Mouse (Mus musculus) layer of hippocampus, adult 18-20 months (tissue): ENCODE results near the gene Tmem179b. TPM values are rescaled to one million over a fixed set of nuclear protein-coding genes. Genes with fewer than 3 reads are reported as not detected.

Source experiments
- DNase-seq, 2 experiments: peaks; one replicate each; pipeline ENCODE4 v3.0.0; 2022; ENCODE audit warnings: low spot score in 2 of 2
- long read RNA-seq: library from polyadenylated mRNA; stranded (forward); transcript quantifications from one replicate; pipeline ENCODE4 v2.0.0, GENCODE M21; 2021
- total RNA-seq, 2 experiments: library from RNA; stranded (reverse); gene quantifications; 2 replicates each; pipeline ENCODE4 v1.2.3; 2021

Gene Tmem179b
- total RNA-seq, result 1 to 10 TPM; 8.6 to 9.6 TPM
- long read RNA-seq, transcript Tmem179b-201 (5 exons, 818 nt), result major isoform, 5 of 7 reads
- long read RNA-seq, partial matches to known transcripts, result 1 of 7 reads
- long read RNA-seq, other reads (novel, unspliced or antisense), result 0 of 7 reads

DNA sequence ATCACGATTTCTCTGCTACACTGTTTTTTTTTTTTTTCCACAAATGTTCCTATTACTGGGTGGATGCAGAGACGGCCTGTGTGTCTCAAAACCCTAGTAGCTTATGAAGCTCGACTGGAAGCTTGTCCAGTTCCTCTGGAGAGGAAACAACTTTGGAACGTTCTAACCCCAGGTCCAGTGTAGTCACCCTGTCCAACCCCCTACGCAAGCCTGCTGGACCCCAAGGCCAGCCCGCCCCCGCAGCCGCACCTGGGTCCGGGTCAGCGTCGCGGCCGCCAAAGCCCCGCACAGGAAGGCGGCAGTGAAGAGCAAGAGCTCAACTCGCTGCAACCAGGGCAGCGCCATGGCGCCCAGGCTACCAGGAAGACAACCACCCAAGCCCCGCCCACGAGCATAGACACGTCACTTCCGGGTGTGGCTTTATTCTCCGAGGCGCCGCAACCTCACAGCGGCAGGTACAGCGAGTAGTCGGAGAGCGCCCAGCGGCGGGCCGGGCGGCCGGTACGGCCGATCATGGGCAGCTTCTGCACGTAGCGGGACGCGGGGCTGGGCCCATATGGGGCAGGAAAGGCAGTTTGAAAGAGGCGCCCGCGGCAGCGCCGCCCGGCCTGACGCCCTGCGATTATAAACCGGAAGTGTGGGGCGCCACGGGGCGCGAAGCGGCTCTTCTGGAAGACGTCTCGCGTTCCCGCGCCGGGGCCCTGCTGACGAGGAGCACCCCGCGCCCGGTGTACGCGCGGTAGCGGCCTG lies at the start of gene Tmem179b:
Gene Tmem179b, minus strand, starts transcription at position 382 of the 750 bp plus-strand sequence.
- DNase-seq, result peak; percentile 94 to 98

DNA sequence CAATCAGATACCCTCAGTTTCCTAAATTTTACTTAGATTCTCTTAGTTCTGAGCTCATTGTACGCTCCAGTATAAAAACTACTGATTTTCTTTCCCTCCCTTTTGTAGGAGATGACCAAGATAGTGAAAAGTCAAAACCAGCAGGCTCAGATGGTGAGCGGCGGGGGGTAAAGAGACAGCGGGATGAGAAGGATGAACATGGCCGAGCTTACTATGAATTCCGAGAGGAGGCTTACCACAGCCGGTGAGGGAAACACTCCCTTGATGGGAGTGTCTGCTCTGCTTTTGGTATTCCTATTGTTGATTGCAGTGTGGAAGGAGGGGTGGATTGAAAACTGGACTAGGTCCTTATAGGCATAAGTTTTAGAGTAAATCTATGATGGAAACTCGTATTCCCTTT lies 48.4 kb upstream of the Tmem179b start:
- no peak for DNase-seq

DNA sequence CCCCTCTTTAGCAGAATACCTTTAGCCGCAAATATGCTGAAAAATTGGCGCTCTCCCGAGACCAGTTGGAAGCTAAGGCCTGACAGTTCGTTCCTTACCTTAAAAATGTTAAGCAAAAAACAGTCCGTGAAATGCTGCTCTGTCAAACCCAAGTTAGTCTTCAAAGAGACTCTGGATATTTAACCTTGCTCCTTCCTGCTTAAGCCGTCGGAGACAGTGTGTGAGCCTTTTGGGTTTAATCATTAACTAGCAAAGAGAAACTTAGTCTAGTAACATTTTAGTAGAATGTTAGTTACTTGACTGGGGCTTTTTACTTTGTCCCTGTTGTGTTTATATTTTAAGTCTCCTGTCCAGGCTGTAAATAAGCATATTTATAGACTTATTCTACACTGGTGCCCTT lies 46.9 kb upstream of the Tmem179b start:
- no peak for DNase-seq

DNA sequence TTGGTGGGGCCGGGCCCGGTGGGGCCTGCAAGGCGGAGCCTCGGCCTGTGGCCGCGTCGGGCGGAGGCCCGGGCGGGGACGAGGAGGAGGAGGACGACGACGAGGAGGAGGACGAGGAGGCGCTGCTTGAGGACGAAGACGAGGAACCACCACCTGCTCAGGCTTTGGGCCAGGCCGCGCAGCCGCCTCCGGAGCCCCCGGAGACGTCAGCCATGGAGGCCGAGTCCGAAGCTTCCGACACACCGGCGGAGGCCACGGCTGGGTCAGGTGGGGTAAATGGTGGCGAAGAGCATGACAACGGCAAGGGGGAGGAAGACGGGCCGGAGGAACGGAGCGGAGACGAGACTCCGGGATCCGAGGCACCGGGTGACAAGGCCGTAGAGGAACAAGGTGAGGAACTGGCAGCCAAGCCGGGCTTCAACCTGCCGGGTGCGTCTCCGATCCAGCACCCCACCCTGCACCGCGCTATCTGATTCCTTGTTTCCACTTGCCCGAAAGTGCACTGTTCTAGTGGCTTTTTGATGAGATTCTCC lies 46.2 kb upstream of the Tmem179b start:
- peak in 1 of 2 experiments; percentile 51 for DNase-seq

DNA sequence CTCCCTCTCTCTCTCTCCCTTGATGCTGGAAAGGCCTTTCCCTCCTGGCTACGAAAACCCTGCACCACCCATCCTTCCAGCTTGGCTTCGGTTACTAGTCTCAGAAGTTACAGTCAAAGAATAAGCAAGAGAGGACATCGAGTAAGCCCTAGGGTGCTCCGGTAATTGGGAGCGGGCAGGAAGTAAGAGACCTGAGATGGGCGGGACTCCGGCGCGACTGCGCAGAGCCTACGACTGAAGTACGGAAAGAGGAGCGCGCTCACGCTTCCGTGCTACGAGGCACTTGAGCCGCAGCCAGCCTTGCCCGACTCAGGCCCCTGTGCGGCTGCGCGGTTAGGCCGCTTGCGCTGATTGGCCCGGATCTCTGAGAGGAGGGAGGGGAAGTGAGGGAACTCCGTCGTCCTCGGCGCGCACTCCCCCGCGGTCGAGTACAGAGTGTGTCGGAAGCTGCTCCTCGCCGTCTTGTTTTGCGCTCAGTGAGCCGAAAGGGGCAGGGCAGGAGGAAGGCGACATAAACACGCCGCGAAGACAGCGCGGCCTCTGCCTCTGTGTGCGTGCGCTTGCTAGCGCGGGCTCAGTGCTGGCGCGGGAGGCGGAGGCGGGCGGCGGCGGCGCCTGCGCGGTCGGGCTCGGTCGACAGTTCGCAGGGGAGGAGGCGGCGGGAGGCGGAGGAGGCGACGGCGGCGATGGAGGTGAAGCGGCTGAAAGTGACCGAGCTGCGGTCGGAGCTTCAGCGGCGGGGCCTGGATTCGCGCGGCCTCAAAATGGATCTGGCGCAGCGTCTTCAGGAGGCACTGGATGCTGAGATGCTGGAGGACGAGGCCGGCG lies 45.5 kb upstream of the Tmem179b start, which contains the start of gene Hnrnpul2:
Gene Hnrnpul2, plus strand, starts transcription at position 415 of the 828 bp plus-strand sequence.
- DNase-seq, result peak; percentile 99

DNA sequence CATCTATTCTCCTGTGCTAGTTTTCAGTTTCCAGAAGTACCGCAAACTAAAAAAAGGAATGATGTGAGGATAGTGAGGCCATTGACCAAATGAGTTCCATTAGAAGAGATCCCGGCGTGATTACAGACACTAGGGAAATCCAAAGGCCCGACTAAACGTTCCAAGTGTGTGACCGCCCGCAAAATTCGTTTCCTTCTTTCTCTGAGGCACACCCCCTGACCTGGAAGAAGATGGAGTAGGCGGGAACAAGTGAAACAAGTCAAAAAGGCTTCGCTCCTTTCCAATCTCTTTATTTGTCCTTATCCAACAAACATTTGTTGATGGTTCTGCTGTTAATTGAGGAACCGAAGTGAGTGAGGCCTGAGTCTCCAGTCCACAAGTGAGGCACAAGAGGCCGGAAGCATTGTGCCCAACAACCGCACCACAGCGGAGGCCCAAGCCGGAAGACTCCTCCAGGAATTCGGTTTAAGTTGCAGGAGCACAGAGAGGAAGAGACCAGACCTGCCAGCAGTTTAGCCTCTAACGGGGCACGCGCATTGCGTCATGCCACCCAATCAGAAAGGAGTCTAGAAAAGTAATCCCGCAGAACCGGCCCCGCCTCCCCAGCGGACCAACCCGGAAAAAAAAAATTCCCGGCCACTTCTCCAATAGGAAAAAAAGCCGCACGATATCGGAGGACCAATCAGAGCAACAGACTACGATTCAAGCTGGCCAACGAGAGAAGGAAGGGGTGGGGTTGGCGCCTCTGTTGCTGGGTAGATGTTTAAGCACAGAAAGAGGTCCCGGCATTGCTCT lies 44.7 kb upstream of the Tmem179b start, which contains the start of gene Ttc9c:
Gene Ttc9c, minus strand, starts transcription at position 533 of the 795 bp plus-strand sequence.
- DNase-seq, result peak; percentile 98

DNA sequence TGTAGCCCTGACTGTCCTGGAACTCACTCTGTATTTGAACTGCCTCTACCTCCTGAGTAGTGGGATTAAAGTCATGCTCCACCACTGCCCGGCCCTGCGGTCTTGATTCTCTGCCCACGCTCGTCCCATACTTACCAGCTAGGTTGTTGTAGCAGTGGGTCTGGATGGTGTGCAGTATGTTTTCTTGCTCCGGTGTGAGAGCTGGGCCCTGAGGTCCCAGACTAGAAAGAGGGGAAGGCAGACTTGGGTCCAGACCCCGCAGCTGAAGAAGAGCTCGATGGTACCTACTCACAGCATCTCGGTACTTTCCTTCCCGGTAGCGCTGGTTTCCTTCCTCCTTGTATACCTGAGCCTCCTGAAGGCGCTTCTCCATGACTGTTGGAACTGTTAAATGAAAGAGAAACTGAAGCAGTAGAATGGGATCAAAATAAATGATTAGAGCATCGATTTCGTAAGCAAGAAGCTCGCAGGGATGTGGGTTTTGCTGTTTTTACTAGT lies 44.1 kb upstream of the Tmem179b start:
- no peak for DNase-seq

DNA sequence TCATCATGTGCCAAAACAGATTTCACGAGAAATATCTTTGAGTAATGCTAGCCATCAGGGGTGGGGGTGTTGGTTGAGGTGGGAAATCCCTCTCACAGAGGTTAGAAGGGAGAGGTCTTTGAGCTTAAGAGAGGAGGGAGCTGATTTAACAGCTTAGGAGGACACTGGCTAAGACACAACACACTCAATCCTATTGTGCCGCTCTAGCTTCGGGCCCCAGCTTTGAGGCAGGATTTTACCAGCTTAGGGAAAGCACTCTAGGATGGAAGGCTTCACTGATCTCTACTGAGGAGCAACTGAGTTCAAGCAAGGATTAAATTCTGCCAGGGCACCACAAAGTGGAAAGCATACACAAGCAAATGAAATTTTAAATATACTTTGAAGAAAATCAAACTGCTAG lies 42.7 kb upstream of the Tmem179b start:
- DNase-seq, result no peak

DNA sequence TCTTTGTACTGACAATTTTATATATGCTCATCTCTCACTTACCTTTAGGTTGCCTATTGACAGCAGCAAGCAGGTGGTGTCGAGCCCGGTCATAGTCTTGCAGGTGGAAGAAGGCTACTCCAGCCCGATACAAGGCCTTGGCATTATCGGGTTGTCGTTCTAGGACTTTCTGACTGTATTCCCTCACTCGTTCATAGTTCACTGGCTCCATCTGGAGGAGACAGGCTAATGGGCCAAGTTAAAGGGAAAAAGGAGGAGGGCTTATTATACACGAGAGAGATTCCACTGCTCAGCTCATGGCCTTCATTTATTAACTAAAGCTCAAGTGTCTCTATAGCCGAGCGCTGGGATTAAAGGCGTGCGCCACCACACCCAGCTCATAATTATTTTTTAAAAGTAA lies 41.5 kb upstream of the Tmem179b start:
- no peak for DNase-seq

DNA sequence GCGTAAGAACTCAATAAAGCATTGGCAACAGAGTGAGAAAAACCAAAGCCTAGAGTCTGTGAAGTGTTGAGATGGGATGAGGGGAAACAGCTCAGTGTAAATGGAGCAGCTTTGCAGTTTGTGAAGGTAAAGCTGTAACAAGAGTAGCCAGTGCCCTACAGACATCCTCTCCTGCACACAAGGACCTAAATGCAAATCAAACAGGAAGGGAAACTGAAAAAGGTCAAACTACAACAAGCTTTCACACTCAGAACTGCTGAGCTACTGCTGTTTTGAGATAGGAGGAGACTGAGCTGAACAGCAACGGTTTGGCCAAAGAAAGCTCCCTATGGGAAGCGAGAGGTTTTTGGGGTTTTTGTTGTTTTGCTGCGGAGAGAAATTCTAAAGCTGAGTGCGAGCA lies 32.5 kb upstream of the Tmem179b start:
- DNase-seq, result no peak

DNA sequence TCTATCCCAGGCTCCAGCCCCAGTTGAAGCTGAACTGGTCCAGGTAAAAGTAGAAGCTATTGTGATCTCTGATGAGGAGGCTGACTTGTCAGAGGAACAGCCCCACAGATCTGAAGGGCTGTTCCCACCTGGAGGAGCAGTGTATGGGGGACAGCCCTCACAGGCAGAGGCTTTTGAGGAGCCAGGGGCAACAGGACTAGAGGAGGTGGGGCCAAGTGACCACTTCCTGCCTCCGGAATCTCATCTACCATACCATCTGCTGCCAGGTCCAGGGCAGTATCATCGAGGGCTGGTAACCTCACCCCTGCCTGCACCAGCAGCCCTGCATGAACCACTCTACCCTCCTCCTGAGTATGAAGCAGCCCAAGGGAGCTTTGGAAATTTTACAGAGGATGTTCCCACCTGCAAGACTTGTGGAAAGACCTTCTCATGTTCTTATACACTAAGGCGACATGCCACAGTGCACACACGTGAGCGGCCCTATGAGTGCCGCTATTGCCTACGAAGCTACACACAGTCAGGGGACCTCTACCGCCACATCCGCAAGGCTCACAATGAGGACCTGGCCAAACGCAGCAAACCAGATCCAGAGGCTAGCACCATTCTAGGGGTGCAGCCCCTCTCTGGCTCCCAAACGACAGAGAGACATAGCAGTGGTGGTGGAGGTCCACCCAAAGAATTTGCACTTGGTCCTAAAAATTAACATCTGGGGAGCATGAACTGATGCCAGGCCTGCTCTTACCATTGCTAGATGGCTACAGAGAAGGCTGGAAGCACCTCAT lies 29.8 kb upstream of the Tmem179b start:
- DNase-seq, result no peak

DNA sequence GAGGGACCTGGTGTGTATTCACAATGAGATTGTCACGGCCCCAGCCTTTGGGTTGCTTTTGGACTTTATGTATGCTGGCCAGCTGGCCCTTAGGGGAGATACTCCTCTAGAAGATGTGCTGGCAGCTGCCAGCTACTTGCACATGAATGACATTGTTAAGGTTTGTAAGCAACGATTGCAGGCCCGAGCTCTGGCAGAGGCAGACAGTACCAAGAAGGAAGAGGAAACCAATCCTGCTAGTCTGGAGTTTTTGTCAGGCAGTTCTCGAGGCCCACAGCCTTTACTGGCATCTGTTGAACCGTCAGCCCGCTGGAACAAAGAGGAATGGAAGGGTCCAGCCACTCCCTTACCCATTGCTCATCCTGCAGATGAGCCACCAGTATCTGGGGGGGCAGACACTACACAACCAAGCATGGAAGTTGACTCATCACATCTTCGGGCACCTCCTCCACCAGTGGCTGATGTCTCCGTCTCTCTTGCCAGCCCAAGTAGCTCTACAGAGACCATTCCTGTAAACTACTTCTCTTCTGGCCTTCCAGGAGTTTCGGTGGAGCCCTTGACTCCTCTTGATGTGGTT lies 29.0 kb upstream of the Tmem179b start:
- DNase-seq, result no peak

DNA sequence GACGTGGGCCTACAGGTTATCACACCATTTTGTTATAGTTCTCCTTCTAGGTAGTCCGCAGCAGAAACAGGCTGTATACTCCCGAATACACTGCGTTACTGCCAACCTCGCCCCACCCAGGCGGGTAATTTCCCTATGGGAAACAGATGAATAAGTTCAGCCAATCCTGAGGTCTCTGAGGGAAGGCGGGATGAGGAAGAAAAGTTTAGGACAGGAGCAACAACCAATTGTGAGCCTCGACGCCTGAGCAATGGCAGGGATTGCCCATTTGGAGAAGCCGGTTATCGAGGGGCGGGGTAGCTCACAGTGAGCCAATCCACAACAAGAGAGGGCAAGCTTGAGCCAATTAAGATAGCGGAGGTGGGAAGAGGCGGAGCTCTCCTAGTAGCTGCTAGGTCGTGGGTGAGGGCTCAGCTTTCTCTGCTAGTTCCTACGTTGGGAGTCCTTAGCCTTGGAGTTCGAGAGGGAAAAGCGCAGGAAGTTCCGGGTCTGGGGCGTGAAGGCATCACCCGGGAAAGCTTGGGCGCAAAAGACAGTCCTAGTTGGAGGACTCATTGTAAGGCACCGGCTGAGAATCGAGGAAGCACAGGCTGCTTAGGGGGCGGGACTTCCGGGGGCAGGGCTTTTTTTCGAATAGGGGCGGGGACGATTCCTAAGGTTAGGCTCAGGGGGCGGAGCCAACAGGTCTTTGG lies 28.0 kb upstream of the Tmem179b start, which contains the start of gene Zbtb3:
Gene Zbtb3, plus strand, starts transcription at position 426 of the 692 bp plus-strand sequence.
- DNase-seq, result peak; percentile 95 to 98

DNA sequence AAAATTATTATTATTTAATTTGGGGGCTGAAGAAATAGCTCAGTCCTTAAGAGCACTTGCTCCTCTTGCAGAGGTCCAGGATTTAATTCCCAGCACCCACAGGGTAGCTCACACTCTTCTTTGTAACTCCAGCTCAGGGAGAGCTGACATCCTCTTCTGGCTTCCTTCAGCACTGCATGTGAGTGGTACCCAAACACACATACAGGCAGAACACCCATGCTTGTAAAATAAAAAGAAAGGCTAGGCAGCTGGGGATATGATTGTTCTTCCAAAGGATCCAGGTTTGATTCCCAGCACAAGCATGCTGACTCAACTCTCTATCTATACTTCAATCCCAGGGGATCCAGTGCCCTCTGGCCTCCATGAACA lies 24.7 kb upstream of the Tmem179b start:
- DNase-seq, result no peak

DNA sequence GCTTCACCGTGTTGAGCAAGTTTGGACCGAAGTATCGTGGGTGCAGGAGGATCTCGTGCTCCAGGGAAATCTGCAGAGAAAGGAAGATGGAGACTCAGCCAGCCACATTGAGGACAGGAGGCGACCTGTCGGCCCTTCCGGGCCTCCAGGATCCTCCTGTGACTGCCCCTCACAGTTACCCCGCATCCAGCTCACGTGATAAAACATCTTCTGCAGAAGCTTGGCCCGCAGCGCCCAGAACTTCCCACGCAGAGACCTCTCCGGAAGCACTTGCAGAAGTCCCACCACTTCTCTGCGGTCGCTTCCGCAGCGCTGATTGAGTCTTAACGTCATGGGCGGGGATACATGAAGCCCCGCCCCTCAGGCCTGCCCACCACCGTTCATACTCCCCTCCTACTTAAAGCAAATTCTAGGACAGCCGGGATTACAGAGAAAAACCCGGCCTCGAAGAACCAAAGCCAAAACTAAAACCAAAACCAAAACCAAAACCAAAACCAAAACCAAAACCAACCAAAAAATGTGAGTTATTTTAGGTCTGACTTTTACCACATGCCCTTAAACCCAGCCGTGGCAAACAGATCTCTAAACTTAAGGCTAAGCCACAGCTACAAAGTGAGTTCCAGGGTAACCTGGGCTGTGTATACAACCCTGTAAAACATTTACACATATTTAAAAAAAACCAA lies 24.1 kb upstream of the Tmem179b start, which contains the start of gene Polr2g:
Gene Polr2g, minus strand, starts transcription at position 314 of the 683 bp plus-strand sequence.
- DNase-seq, result peak; percentile 84 to 94

DNA sequence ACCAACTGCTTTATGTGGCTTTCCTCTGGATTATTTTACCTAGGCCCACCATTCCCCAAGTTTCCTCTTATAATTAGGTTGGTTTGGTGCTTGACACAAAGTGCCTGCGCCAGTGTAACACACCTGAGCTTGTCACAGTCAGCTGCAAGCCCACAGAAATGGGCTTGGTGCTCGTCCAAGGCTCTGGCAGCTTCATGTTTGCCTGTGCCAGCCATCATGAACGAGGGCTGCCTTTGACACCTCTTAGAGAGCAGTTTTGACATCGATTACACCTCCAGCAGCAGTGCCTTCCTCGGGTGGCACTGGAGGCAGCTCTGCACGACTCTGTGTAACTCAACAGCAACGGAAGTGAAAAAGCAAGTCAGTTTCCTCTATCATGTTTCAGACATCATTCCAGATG lies 15.9 kb upstream of the Tmem179b start:
- DNase-seq, result no peak

DNA sequence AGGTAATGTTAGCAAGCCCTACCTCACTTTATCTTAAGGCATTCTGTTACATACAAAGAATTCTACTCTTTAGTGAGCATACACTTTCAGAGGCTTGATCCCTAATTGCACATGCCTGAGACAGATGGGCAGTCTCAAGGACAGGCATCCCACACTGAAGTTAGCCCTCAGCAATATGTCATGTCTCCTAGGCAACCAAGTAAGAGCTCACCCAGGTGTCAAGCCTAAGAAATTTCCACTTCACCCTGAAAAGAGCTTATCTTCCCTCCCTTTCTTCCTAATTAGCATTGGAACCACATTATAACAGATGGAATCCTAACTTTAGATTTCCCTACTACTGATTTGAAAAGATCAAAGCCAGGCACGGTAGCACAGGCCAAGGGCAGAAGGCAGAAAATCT lies 14.9 kb upstream of the Tmem179b start:
- no peak for DNase-seq

DNA sequence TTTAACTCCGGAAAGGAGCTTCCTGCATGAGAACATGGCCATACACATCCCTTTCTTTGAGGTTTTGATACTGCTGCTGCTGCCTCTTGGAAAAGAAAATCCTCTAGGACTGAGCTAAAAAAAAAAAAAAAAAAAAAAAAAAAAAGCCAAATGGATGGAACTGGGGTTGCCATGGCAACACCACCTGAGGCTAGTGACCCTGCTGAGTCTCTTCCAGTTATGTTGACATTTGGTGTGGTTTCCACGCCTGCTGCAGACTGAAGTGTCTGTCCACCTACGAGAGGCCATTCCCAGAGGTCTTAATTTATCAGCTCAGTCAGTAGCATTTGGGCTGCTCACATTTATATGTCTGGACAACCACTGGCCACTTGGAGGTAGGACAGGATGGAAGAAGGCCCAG lies 14.3 kb upstream of the Tmem179b start:
- DNase-seq, result no peak
